ENCODE assay signal across 26 mouse cellular contexts in genomic region chr4:137609281-137609680, GRCm38 (mm10). TPM values are rescaled to one million over a fixed set of nuclear protein-coding genes. Genes with fewer than 3 reads are reported as not detected.
DNase-seq lines count a peak whose midpoint lies in the region; ATAC-seq lines count a peak whose summit lies in the region.
"Had no signal": no experiment of that assay in that cellular context is flagged by ENCODE, and none has a peak within 500 bp of the region (broad histone marks: within the 10 kb centered on the region; RNA-seq: fewer than 3 reads in every experiment).

No protein-coding gene starts in this region.

- H3K4me3 ChIP-seq in kidney, embryonic 15.5 days (replicated peaks): no peak overlapping the region
- H3K4me3 ChIP-seq in megakaryocyte, embryonic 14.5 days (replicated peaks): peak overlapping the region; percentile 82
- H3K4me3 ChIP-seq in stomach, embryonic 16.5 days (replicated peaks; ENCODE audit: low read length): no peak overlapping the region
- no peak overlapping the region for H3K4me3 ChIP-seq in neural tube, embryonic 15.5 days (replicated peaks)
- H3K4me3 ChIP-seq: forebrain, embryonic 10.5 days; gastrocnemius, adult 2 months; heart, embryonic 12.5 days; hindbrain, embryonic 13.5 days; limb, embryonic 13.5 days; lung, embryonic 15.5 days had no signal

- no peak for DNase-seq in kidney, postnatal 4 days
- DNase-seq in embryo, embryonic 10 days (ENCODE audit: low spot score): no peak
- DNase-seq: cerebellum, postnatal 14 days; kidney, adult 9 months; layer of hippocampus, postnatal 36 days; right cerebral cortex, postnatal 25 days had no signal

- H3K27ac ChIP-seq in kidney, embryonic 15.5 days: peak overlapping the region; percentile 9; the same call in 1 of the 2 replicates
- peak overlapping the region; percentile 41; the same call in 1 of the 2 replicates for H3K27ac ChIP-seq in stomach, embryonic 16.5 days (ENCODE audit: low read length)
- no peak overlapping the region for H3K27ac ChIP-seq in neural tube, embryonic 15.5 days (replicated peaks)
- H3K27ac ChIP-seq: forebrain, embryonic 10.5 days; gastrocnemius, adult 2 months; hindbrain, embryonic 13.5 days; limb, embryonic 13.5 days; lung, embryonic 15.5 days had no signal

- peaks cover 6% of the 10 kb centered on the region; the same call in 1 of the 2 replicates for H3K4me1 ChIP-seq in kidney, embryonic 15.5 days
- peaks cover 62% of the 10 kb centered on the region for H3K4me1 ChIP-seq in megakaryocyte, embryonic 14.5 days
- peaks cover 15% of the 10 kb centered on the region for H3K4me1 ChIP-seq in stomach, embryonic 16.5 days (ENCODE audit: control insufficient read depth, insufficient read depth, low read length)
- no peaks in the 10 kb centered on the region for H3K4me1 ChIP-seq in neural tube, embryonic 15.5 days
- H3K4me1 ChIP-seq: forebrain, embryonic 10.5 days; hindbrain, embryonic 13.5 days; limb, embryonic 13.5 days had no signal

- no peak overlapping the region for H3K9ac ChIP-seq in kidney, embryonic 15.5 days
- no peak overlapping the region for H3K9ac ChIP-seq in stomach, embryonic 16.5 days (ENCODE audit: low read length)
- H3K9ac ChIP-seq in neural tube, embryonic 15.5 days (replicated peaks): no peak overlapping the region
- H3K9ac ChIP-seq: heart, embryonic 12.5 days; hindbrain, embryonic 13.5 days; limb, embryonic 13.5 days; lung, embryonic 15.5 days had no signal

- no peak overlapping the region for H3K4me2 ChIP-seq in kidney, embryonic 15.5 days
- no peak overlapping the region for H3K4me2 ChIP-seq in stomach, embryonic 16.5 days (ENCODE audit: low read depth, low read length)
- no peak overlapping the region for H3K4me2 ChIP-seq in neural tube, embryonic 15.5 days
- H3K4me2 ChIP-seq: heart, embryonic 12.5 days; hindbrain, embryonic 13.5 days; limb, embryonic 13.5 days; lung, embryonic 15.5 days had no signal

- peaks cover 99% of the 10 kb centered on the region for H3K36me3 ChIP-seq in kidney, embryonic 15.5 days
- H3K36me3 ChIP-seq in megakaryocyte, embryonic 14.5 days (replicated peaks; ENCODE audit: low read length): peaks cover 93% of the 10 kb centered on the region
- peaks cover 41% of the 10 kb centered on the region for H3K36me3 ChIP-seq in stomach, embryonic 16.5 days (ENCODE audit: control insufficient read depth, insufficient read depth, low read length)
- H3K36me3 ChIP-seq in neural tube, embryonic 15.5 days: peaks cover 89% of the 10 kb centered on the region

- ATAC-seq in kidney, embryonic 15.5 days (replicated peaks; ENCODE audit: low FRiP score): no peak
- no peak; the same call in 1 of the 2 replicates for ATAC-seq in megakaryocyte, adult 5-6 weeks (ENCODE audit: poor library complexity, severe bottlenecking)
- 0 out of 2 replicates have a peak, but pooled peaks have one; percentile 3 for ATAC-seq in granulocyte monocyte progenitor cell, adult 5-6 weeks (replicated peaks; ENCODE audit: poor library complexity, severe bottlenecking)
- ATAC-seq in stomach, embryonic 16.5 days (ENCODE audit: insufficient read depth, low FRiP score): no peak
- ATAC-seq in neural tube, embryonic 15.5 days (ENCODE audit: low FRiP score): no peak

- H3K27me3 ChIP-seq in kidney, embryonic 15.5 days: no peaks in the 10 kb centered on the region
- no peaks in the 10 kb centered on the region for H3K27me3 ChIP-seq in megakaryocyte, embryonic 14.5 days (replicated peaks)
- no peaks in the 10 kb centered on the region for H3K27me3 ChIP-seq in stomach, embryonic 16.5 days (ENCODE audit: control insufficient read depth, insufficient read depth, low read length)
- H3K27me3 ChIP-seq in neural tube, embryonic 15.5 days (replicated peaks): no peaks in the 10 kb centered on the region
- H3K27me3 ChIP-seq: heart, embryonic 12.5 days; hindbrain, embryonic 13.5 days; limb, embryonic 13.5 days; lung, embryonic 15.5 days had no signal

- no peaks in the 10 kb centered on the region for H3K9me3 ChIP-seq in kidney, embryonic 15.5 days (replicated peaks)
- H3K9me3 ChIP-seq in megakaryocyte, embryonic 14.5 days: no peaks in the 10 kb centered on the region
- no peaks in the 10 kb centered on the region for H3K9me3 ChIP-seq in stomach, embryonic 16.5 days (replicated peaks; ENCODE audit: control insufficient read depth, low read length)
- no peaks in the 10 kb centered on the region for H3K9me3 ChIP-seq in neural tube, embryonic 15.5 days (replicated peaks)
- H3K9me3 ChIP-seq: forebrain, embryonic 10.5 days; heart, embryonic 12.5 days; hindbrain, embryonic 13.5 days; limb, embryonic 13.5 days; lung, embryonic 15.5 days had no signal

- WGBS in kidney, embryonic 15.5 days: 58% methylated on average over 7 of the region's 7 CpGs
- WGBS in stomach, embryonic 16.5 days: 35% methylated on average over 7 of the region's 7 CpGs
- 82% methylated on average over 7 of the region's 7 CpGs for WGBS in neural tube, embryonic 15.5 days

RNA-seq across cellular contexts. Expression of gene Usp48, which starts 15.7 kb away (rescaled TPM):
- 64.8 and 72.9 TPM in 2 replicates for polyA plus RNA-seq in kidney, embryonic 15.5 days (2015; fragmentation: Nextera tagmentation; extraction: Ambion mirVana)
- polyA plus RNA-seq in megakaryocyte, embryonic 14.5 days (2012; ENCODE audit: insufficient read depth, low replicate concordance): 21.7 and 46.2 TPM in 2 replicates
- 68.3 and 70.4 TPM in 2 replicates for total RNA-seq in megakaryocyte, adult 5-6 weeks (2015)
- 65.5 and 77.5 TPM in 2 replicates for total RNA-seq in megakaryocyte, adult 5-6 weeks (2017)
- 76.3 and 119 TPM in 2 replicates for total RNA-seq in granulocyte monocyte progenitor cell, adult 5-6 weeks (2014; fragmentation: Nextera tagmentation)
- total RNA-seq in granulocyte monocyte progenitor cell, adult 5-6 weeks (2017): 132 and 151 TPM in 2 replicates
- polyA plus RNA-seq in stomach, embryonic 16.5 days (2015; fragmentation: Nextera tagmentation; extraction: Ambion mirVana): 55.8 and 58.3 TPM in 2 replicates
- polyA plus RNA-seq in neural tube, embryonic 15.5 days (2015; fragmentation: Nextera tagmentation; extraction: Ambion mirVana): 59.3 and 61.6 TPM in 2 replicates

RNA-seq across cellular contexts. Expression of gene Ldlrad2, which starts 34.9 kb away (rescaled TPM):
- not detected in 2 replicates for polyA plus RNA-seq in kidney, embryonic 15.5 days (2015; fragmentation: Nextera tagmentation; extraction: Ambion mirVana)
- polyA plus RNA-seq in megakaryocyte, embryonic 14.5 days (2012; ENCODE audit: insufficient read depth, low replicate concordance): not detected in 2 replicates
- not detected in 2 replicates for total RNA-seq in megakaryocyte, adult 5-6 weeks (2015)
- total RNA-seq in megakaryocyte, adult 5-6 weeks (2017): not detected in 2 replicates
- not detected in 2 replicates for total RNA-seq in granulocyte monocyte progenitor cell, adult 5-6 weeks (2014; fragmentation: Nextera tagmentation)
- not detected in 2 replicates for total RNA-seq in granulocyte monocyte progenitor cell, adult 5-6 weeks (2017)
- polyA plus RNA-seq in stomach, embryonic 16.5 days (2015; fragmentation: Nextera tagmentation; extraction: Ambion mirVana): not detected in 2 replicates
- not detected in 2 replicates for polyA plus RNA-seq in neural tube, embryonic 15.5 days (2015; fragmentation: Nextera tagmentation; extraction: Ambion mirVana)
- total RNA-seq: adrenal gland, postnatal 4 days; gastrocnemius, adult 2 months; heart, postnatal 14 days; layer of hippocampus, adult 18-20 months; layer of hippocampus, postnatal 36 days; left cerebral cortex, postnatal 14 days; MEL; midbrain, postnatal 0 days had no signal
- polyA plus RNA-seq: forebrain, embryonic 10.5 days; gonadal fat pad, adult 2 months; heart, embryonic 12.5 days; intestine, embryonic 14.5 days; limb, embryonic 13.5 days had no signal

RNA-seq across cellular contexts. Expression of gene Rap1gap, which starts 55.2 kb away (rescaled TPM):
- 12.5 and 14.4 TPM in 2 replicates for polyA plus RNA-seq in kidney, embryonic 15.5 days (2015; fragmentation: Nextera tagmentation; extraction: Ambion mirVana)
- 3.9 and 26.0 TPM in 2 replicates for polyA plus RNA-seq in megakaryocyte, embryonic 14.5 days (2012; ENCODE audit: insufficient read depth, low replicate concordance)
- 0.31 and 0.87 TPM in 2 replicates for total RNA-seq in megakaryocyte, adult 5-6 weeks (2015)
- total RNA-seq in megakaryocyte, adult 5-6 weeks (2017): 0.88 and 0.98 TPM in 2 replicates
- total RNA-seq in granulocyte monocyte progenitor cell, adult 5-6 weeks (2014; fragmentation: Nextera tagmentation): 0.80 and 4.3 TPM in 2 replicates
- 0.65 and 4.6 TPM in 2 replicates for total RNA-seq in granulocyte monocyte progenitor cell, adult 5-6 weeks (2017)
- 58.1 and 64.6 TPM in 2 replicates for polyA plus RNA-seq in stomach, embryonic 16.5 days (2015; fragmentation: Nextera tagmentation; extraction: Ambion mirVana)
- polyA plus RNA-seq in neural tube, embryonic 15.5 days (2015; fragmentation: Nextera tagmentation; extraction: Ambion mirVana): 88.5 and 106 TPM in 2 replicates
